Mouse (Mus musculus) MEL (cell line): Measurements from ENCODE around the gene Slc16a11.

Experiments
- CTCF ChIP-seq, 3 experiments: IDR thresholded peaks in 2 of 3; conservative IDR thresholded peaks in 1 of 3; 2 replicates each; pipeline ENCODE4 v1.5.1; 2011 to 2012; ENCODE audit warnings: low read length in 3 of 3, low read depth in 2 of 3, mild to moderate bottlenecking in 2 of 3, improper control_type of control experiment in 1 of 3, inconsistent platforms in 1 of 3, mixed read lengths in 1 of 3, moderate library complexity in 1 of 3; ENCODE audit not compliant: control insufficient read depth in 1 of 3, insufficient read depth in 1 of 3, poor library complexity in 1 of 3, severe bottlenecking in 1 of 3
- GATA1 ChIP-seq: IDR thresholded peaks from 2 replicates; pipeline ENCODE4 v1.6.1; 2011; ENCODE audit warnings: low read depth, low read length, improper control_type of control experiment
- MAFK ChIP-seq: IDR thresholded peaks from 2 replicates; pipeline ENCODE4 v1.6.1; 2011; ENCODE audit warnings: low read depth, mild to moderate bottlenecking, low read length, improper control_type of control experiment, borderline replicate concordance
- MAZ ChIP-seq: IDR thresholded peaks from 2 replicates; pipeline ENCODE4 v1.6.1; 2012; ENCODE audit warnings: low read depth, mild to moderate bottlenecking, inconsistent platforms, low read length, improper control_type of control experiment
- MXI1 ChIP-seq: IDR thresholded peaks from 2 replicates; pipeline ENCODE4 v1.6.1; 2011; ENCODE audit warnings: mild to moderate bottlenecking, low read depth, low read length, improper control_type of control experiment
- POLR2A ChIP-seq, 2 experiments: IDR thresholded peaks; 2 replicates each; pipeline ENCODE4 v1.6.1; 2011 to 2012; ENCODE audit warnings: low read length in 2 of 2, mild to moderate bottlenecking in 2 of 2, control low read depth in 1 of 2, improper control_type of control experiment in 1 of 2, low read depth in 1 of 2, moderate library complexity in 1 of 2; ENCODE audit not compliant: control insufficient read depth in 1 of 2, insufficient read depth in 1 of 2, poor library complexity in 1 of 2
- POLR2AphosphoS2 ChIP-seq: IDR thresholded peaks from 2 replicates; pipeline ENCODE4 v1.6.1; 2011; ENCODE audit warnings: low read length, improper control_type of control experiment
- RAD21 ChIP-seq: IDR thresholded peaks from 2 replicates; pipeline ENCODE4 v1.6.1; 2011; ENCODE audit warnings: mild to moderate bottlenecking, low read depth, low read length, improper control_type of control experiment
- SMC3 ChIP-seq: IDR thresholded peaks from 2 replicates; pipeline ENCODE4 v1.6.1; 2011; ENCODE audit warnings: low read depth, low read length, improper control_type of control experiment
- TAL1 ChIP-seq: IDR thresholded peaks from 2 replicates; pipeline ENCODE4 v1.6.1; 2012; ENCODE audit warnings: mild to moderate bottlenecking, inconsistent platforms, low read length, moderate library complexity, mixed read lengths

DNA sequence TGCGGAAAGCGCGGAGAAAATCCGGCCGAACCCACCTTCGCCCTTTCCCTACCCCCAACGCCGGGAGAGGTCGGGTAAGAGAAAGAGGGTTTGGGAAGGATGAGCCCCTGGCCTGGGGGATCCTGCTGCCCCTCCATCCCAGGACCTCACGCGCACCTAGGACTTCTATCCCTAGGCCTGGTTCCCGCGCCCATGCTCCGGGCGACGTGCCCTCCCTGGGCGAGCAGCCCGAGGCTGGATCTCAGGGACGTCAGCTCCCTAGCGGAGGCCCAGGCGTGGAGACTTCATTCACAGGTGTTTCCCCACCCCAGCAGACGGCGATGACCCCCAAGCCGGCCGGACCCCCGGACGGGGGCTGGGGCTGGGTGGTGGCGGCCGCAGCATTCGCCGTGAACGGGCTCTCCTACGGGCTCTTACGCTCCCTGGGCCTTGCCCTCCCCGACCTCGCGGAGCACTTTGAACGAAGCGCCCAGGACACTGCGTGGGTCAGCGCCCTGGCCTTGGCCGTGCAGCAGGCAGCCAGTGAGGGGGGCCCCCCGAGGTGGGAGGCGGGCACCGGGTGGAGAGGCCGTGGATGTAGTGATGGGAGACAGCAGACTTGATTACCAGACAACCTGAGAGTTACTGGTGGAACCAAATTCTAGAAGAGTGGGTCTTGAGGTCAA lies 1.8 kb downstream of the Slc16a11 start:
- TF ChIP-seq POLR2A (IDR thresholded peaks at IDR 0.05; ENCODE audit: control insufficient read depth in 1 of 2, insufficient read depth in 1 of 2, low read depth in 1 of 2, low read length in 2 of 2, poor library complexity in 1 of 2) (no peak), CTCF (IDR thresholded peaks at IDR 0.05 in 2 of 3, conservative IDR thresholded peaks at IDR 0.05 in 1 of 3; ENCODE audit: control insufficient read depth in 1 of 3, insufficient read depth in 1 of 3, low read depth in 2 of 3, low read length in 3 of 3, poor library complexity in 1 of 3, severe bottlenecking in 1 of 3) (no peak), TAL1 (no peak), SMC3 (no peak), RAD21 (no peak), MXI1 (no peak), GATA1 (no peak), MAFK (no peak), MAZ (no peak), POLR2AphosphoS2 (no peak)
